Mouse (Mus musculus) limb, embryonic 12.5 days (tissue): ENCODE measurements around the gene Homer2. TPM values are rescaled to one million over a fixed set of nuclear protein-coding genes. Genes with fewer than 3 reads are reported as not detected.
A peak's percentile ranks its signal among the peaks of the same experiment; 100 is the strongest.

ENCODE experiments used
- ATAC-seq: fragments of 200-750 bp; cut with Nextera tagmentation; 2 replicates; pipeline ENCODE4 v1.8.0; 2017; ENCODE audit warnings: low read depth, moderate TSS enrichment; ENCODE audit not compliant: insufficient number of reproducible peaks, insufficient read depth, low FRiP score, low TSS enrichment
- H3K27ac ChIP-seq: fragments of 300-500 bp; sonication (generic); 2 replicates; pipeline ENCODE4 v1.5.1; 2016; ENCODE audit warnings: mild to moderate bottlenecking, moderate library complexity
- H3K27me3 ChIP-seq: fragments of 300-500 bp; sonication (generic); 2 replicates; pipeline ENCODE4 v1.6.1; 2016; ENCODE audit warnings: mild to moderate bottlenecking, moderate library complexity
- H3K36me3 ChIP-seq: fragments of 300-500 bp; sonication (generic); 2 replicates; pipeline ENCODE4 v1.6.1; 2016; ENCODE audit warnings: mild to moderate bottlenecking, moderate library complexity
- H3K4me1 ChIP-seq: fragments of 300-500 bp; sonication (generic); replicated peaks from 2 replicates; pipeline ENCODE4 v1.6.1; 2016
- H3K4me2 ChIP-seq: fragments of 300-500 bp; sonication (generic); 2 replicates; pipeline ENCODE4 v1.6.1; 2016; ENCODE audit warnings: mild to moderate bottlenecking, moderate library complexity
- H3K4me3 ChIP-seq: fragments of 300-500 bp; sonication (generic); replicated peaks from 2 replicates; pipeline ENCODE4 v1.5.1; 2016; ENCODE audit warnings: mild to moderate bottlenecking
- H3K9ac ChIP-seq: fragments of 300-500 bp; sonication (generic); replicated peaks from 2 replicates; pipeline ENCODE4 v1.6.1; 2016; ENCODE audit warnings: mild to moderate bottlenecking, moderate library complexity
- H3K9me3 ChIP-seq: fragments of 300-500 bp; sonication (generic); 2 replicates; pipeline ENCODE4 v1.6.1; 2016; ENCODE audit warnings: mild to moderate bottlenecking, moderate library complexity
- WGBS: fragments of 180-500 bp; shearing (Covaris S2); methylation state at CpG from one replicate; pipeline ENCODE4 v1.1.7; 2016; 5-methylcytosine and 5-hydroxymethylcytosine counted together
- polyA plus RNA-seq: library from polyadenylated mRNA; unstranded; fragments of >200 nt; fragmentation: Nextera tagmentation; extraction: Ambion mirVana; gene quantifications from 2 replicates; pipeline ENCODE4 v1.2.1, GENCODE M21; 2016

Homer2 gene
- polyA plus RNA-seq, 1 experiment from 2014 or later: 46.7 TPM

- H3K4me3 ChIP-seq: no peak overlapping the region
- H3K9ac ChIP-seq: no peak overlapping the region
- no peak overlapping the region for H3K27ac ChIP-seq
- peaks cover 18% of the 10 kb centered on the region for H3K4me1 ChIP-seq
- peak overlapping the region; percentile 16; the same call in 1 of the 2 replicates for H3K4me2 ChIP-seq
- H3K27me3 ChIP-seq: no peaks in the 10 kb centered on the region
- H3K36me3 ChIP-seq: peaks cover 4% of the 10 kb centered on the region; the same call in 1 of the 2 replicates
- 52% methylated on average over 10 of the region's 10 CpGs for WGBS
- no peaks in the 10 kb centered on the region for H3K9me3 ChIP-seq
- no peak for ATAC-seq
Measured at GRCm38 (mm10) chr7:81672735-81673291, 34.5 kb downstream of the Homer2 start.

- WGBS: 83% methylated on average over 4 of the region's 4 CpGs
- H3K4me2 ChIP-seq: no peak overlapping the region
- H3K4me1 ChIP-seq: no peaks in the 10 kb centered on the region
- no peak overlapping the region for H3K9ac ChIP-seq
- H3K27me3 ChIP-seq: no peaks in the 10 kb centered on the region
- no peak overlapping the region for H3K4me3 ChIP-seq
- no peak overlapping the region for H3K27ac ChIP-seq
- peaks cover 4% of the 10 kb centered on the region; the same call in 1 of the 2 replicates for H3K36me3 ChIP-seq
- no peak for ATAC-seq
- no peaks in the 10 kb centered on the region for H3K9me3 ChIP-seq
Measured at GRCm38 (mm10) chr7:81667156-81667555, 40.2 kb downstream of the Homer2 start.

- Histone ChIP-seq H3K4me3 (no peak overlapping the region), H3K27me3 (no peaks in the 10 kb centered on the region)
- WGBS: 77% methylated on average over 9 of the region's 9 CpGs
Measured at GRCm38 (mm10) chr7:81666585-81666984, 40.7 kb downstream of the Homer2 start.

GRCm38 (mm10) chr7:81663057-81663456, 44.3 kb downstream of the Homer2 start:
- no peak overlapping the region for H3K27ac ChIP-seq
- ATAC-seq: no peak
- WGBS: 69% methylated on average over 3 of the region's 3 CpGs

More at GRCm38 (mm10) chr7:81666585-81666984, 40.7 kb downstream of the Homer2 start:
- H3K9me3 ChIP-seq: no peaks in the 10 kb centered on the region
- no peak for ATAC-seq
- H3K4me2 ChIP-seq: no peak overlapping the region
- peaks cover 4% of the 10 kb centered on the region; the same call in 1 of the 2 replicates for H3K36me3 ChIP-seq
- no peak overlapping the region for H3K9ac ChIP-seq
- no peaks in the 10 kb centered on the region for H3K4me1 ChIP-seq
- no peak overlapping the region for H3K27ac ChIP-seq

GRCm38 (mm10) chr7:81657631-81658347, 49.5 kb downstream of the Homer2 start:
- peaks cover 42% of the 10 kb centered on the region for H3K4me1 ChIP-seq
- no peak overlapping the region for H3K27ac ChIP-seq
- ATAC-seq: no peak
- H3K9ac ChIP-seq: no peak overlapping the region
- no peaks in the 10 kb centered on the region for H3K9me3 ChIP-seq
- no peaks in the 10 kb centered on the region for H3K27me3 ChIP-seq
- WGBS: 81% methylated on average over 2 of the region's 2 CpGs
- no peak overlapping the region for H3K4me3 ChIP-seq
- H3K4me2 ChIP-seq: no peak overlapping the region
- no peaks in the 10 kb centered on the region for H3K36me3 ChIP-seq

More at GRCm38 (mm10) chr7:81663057-81663456, 44.3 kb downstream of the Homer2 start:
- no peaks in the 10 kb centered on the region for H3K9me3 ChIP-seq
- H3K4me1 ChIP-seq: no peaks in the 10 kb centered on the region
- no peaks in the 10 kb centered on the region for H3K27me3 ChIP-seq
- no peak overlapping the region for H3K9ac ChIP-seq
- H3K36me3 ChIP-seq: no peaks in the 10 kb centered on the region
- H3K4me3 ChIP-seq: no peak overlapping the region
- no peak overlapping the region for H3K4me2 ChIP-seq

- H3K4me3 ChIP-seq: no peak overlapping the region
- no peaks in the 10 kb centered on the region for H3K9me3 ChIP-seq
- WGBS: 60% methylated on average over 3 of the region's 3 CpGs
- H3K36me3 ChIP-seq: no peaks in the 10 kb centered on the region
- no peak for ATAC-seq
- no peak overlapping the region for H3K9ac ChIP-seq
- no peak overlapping the region for H3K27ac ChIP-seq
- H3K4me1 ChIP-seq: peaks cover 49% of the 10 kb centered on the region
- H3K27me3 ChIP-seq: no peaks in the 10 kb centered on the region
- no peak overlapping the region for H3K4me2 ChIP-seq
Measured at GRCm38 (mm10) chr7:81657055-81657454, 50.3 kb downstream of the Homer2 start.

GRCm38 (mm10) chr7:81656635-81657034, 50.7 kb downstream of the Homer2 start:
- Histone ChIP-seq H3K4me1 (peaks cover 53% of the 10 kb centered on the region), H3K9ac (no peak overlapping the region), H3K27ac (no peak overlapping the region), H3K36me3 (no peaks in the 10 kb centered on the region), H3K9me3 (no peaks in the 10 kb centered on the region), H3K4me2 (no peak overlapping the region), H3K27me3 (no peaks in the 10 kb centered on the region), H3K4me3 (no peak overlapping the region)
- 18% methylated on average over 8 of the region's 8 CpGs for WGBS
- no peak for ATAC-seq

- Histone ChIP-seq H3K9me3 (no peaks in the 10 kb centered on the region), H3K4me3 (no peak overlapping the region), H3K9ac (no peak overlapping the region), H3K4me1 (peaks cover 64% of the 10 kb centered on the region), H3K27ac (peak overlapping the region; percentile 86), H3K4me2 (peak overlapping the region; percentile 26; the same call in 1 of the 2 replicates), H3K27me3 (no peaks in the 10 kb centered on the region), H3K36me3 (no peaks in the 10 kb centered on the region)
- 57% methylated on average over 9 of the region's 9 CpGs for WGBS
- ATAC-seq: no peak
Measured at GRCm38 (mm10) chr7:81654946-81655718, 52.2 kb downstream of the Homer2 start.

- Histone ChIP-seq H3K27ac (peak overlapping the region; percentile 86), H3K4me3 (no peak overlapping the region), H3K9me3 (no peaks in the 10 kb centered on the region), H3K4me1 (peaks cover 64% of the 10 kb centered on the region), H3K9ac (no peak overlapping the region; the same call in 1 of the 2 replicates), H3K4me2 (peak overlapping the region; percentile 45), H3K27me3 (no peaks in the 10 kb centered on the region), H3K36me3 (no peaks in the 10 kb centered on the region)
- ATAC-seq: 0 out of 2 replicates have a peak, but pooled peaks have one; percentile 50
- WGBS: 9% methylated on average over 8 of the region's 8 CpGs
Measured at GRCm38 (mm10) chr7:81653988-81654387, 53.3 kb downstream of the Homer2 start.

- Histone ChIP-seq H3K4me3 (no peak overlapping the region), H3K36me3 (no peaks in the 10 kb centered on the region), H3K9me3 (no peaks in the 10 kb centered on the region), H3K4me2 (no peak overlapping the region), H3K27me3 (no peaks in the 10 kb centered on the region), H3K9ac (no peak overlapping the region), H3K27ac (no peak overlapping the region), H3K4me1 (peaks cover 61% of the 10 kb centered on the region)
- whole genome bisulfite sequencing: 66% methylated on average over 2 of the region's 2 CpGs
- ATAC-seq: no peak
Measured at GRCm38 (mm10) chr7:81652296-81652695, 55.0 kb downstream of the Homer2 start.

- peaks cover 52% of the 10 kb centered on the region for H3K4me1 ChIP-seq
- no peak overlapping the region for H3K4me3 ChIP-seq
- H3K9ac ChIP-seq: no peak overlapping the region
- H3K27ac ChIP-seq: no peak overlapping the region
- no peaks in the 10 kb centered on the region for H3K9me3 ChIP-seq
- ATAC-seq: no peak
- H3K36me3 ChIP-seq: no peaks in the 10 kb centered on the region
- no peak overlapping the region for H3K4me2 ChIP-seq
- 0 out of 2 replicates have a peak, but pooled peaks cover 3% of the 10 kb centered on the region for H3K27me3 ChIP-seq
- 38% methylated on average over 5 of the region's 5 CpGs for WGBS
Measured at GRCm38 (mm10) chr7:81651284-81651683, 56.0 kb downstream of the Homer2 start.
